In the genomic region with DNA sequence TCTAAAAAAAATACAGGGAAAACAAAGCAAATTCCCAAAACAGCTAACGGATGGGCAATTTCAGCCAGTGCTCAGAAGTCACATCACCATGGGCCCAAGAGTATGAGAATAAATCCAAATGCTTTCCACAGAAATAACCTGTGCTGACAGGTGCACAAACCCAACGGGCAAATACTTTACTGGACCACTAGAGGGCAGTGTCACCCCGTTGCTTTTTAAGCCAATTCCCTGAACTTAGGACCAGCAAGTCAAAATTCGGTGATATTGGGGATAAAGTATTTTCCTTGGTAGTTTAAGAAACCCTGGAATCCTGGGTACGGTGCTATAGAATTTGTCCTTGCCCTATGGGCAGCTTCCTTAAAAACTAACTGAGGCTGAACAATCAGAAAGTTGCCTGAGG, we compare ENCODE assay signal across 9 mouse cellular contexts. TPM values are rescaled to one million over a fixed set of nuclear protein-coding genes. Genes with fewer than 3 reads are reported as not detected.
DNase-seq lines count a peak whose midpoint lies in the region; ATAC-seq lines count a peak whose summit lies in the region.
"Had no signal": no experiment of that assay in that cellular context is flagged by ENCODE, and none has a peak within 500 bp of the region (broad histone marks: within the 10 kb centered on the region; RNA-seq: fewer than 3 reads in every experiment).

No protein-coding gene starts in this region.

- peaks cover 16% of the 10 kb centered on the region; the same call in 1 of the 2 replicates for H3K36me3 ChIP-seq in forebrain, embryonic 14.5 days (ENCODE audit: control insufficient read depth, insufficient read depth, low read length)
- H3K36me3 ChIP-seq in forebrain, embryonic 15.5 days, result no peaks in the 10 kb centered on the region
- H3K36me3 ChIP-seq in midbrain, embryonic 13.5 days, result peaks cover 14% of the 10 kb centered on the region

- H3K4me3 ChIP-seq in forebrain, embryonic 14.5 days (ENCODE audit: low read depth, low read length), result no peak overlapping the region
- no peak overlapping the region for H3K4me3 ChIP-seq in forebrain, embryonic 15.5 days
- H3K4me3 ChIP-seq in midbrain, embryonic 13.5 days (replicated peaks), result no peak overlapping the region
- H3K4me3 ChIP-seq: limb, embryonic 12.5 days had no signal

- H3K4me2 ChIP-seq in forebrain, embryonic 14.5 days (ENCODE audit: low read length), result no peak overlapping the region
- no peak overlapping the region for H3K4me2 ChIP-seq in forebrain, embryonic 15.5 days (replicated peaks)
- H3K4me2 ChIP-seq in midbrain, embryonic 13.5 days (replicated peaks), result no peak overlapping the region
- H3K4me2 ChIP-seq: limb, embryonic 12.5 days had no signal

- H3K4me1 ChIP-seq in forebrain, embryonic 14.5 days (ENCODE audit: control insufficient read depth, insufficient read depth, low read length), result no peaks in the 10 kb centered on the region
- H3K4me1 ChIP-seq in forebrain, embryonic 15.5 days, result no peaks in the 10 kb centered on the region
- peaks cover 3% of the 10 kb centered on the region; the same call in 1 of the 2 replicates for H3K4me1 ChIP-seq in midbrain, embryonic 13.5 days (replicated peaks)

- ATAC-seq in forebrain, embryonic 14.5 days, result no peak
- no peak for ATAC-seq in forebrain, embryonic 15.5 days (replicated peaks)
- 0 out of 2 replicates have a peak, but pooled peaks have one; percentile 27 for ATAC-seq in midbrain, embryonic 13.5 days

- 20% methylated on average over 5 of the region's 5 CpGs for WGBS in forebrain, embryonic 14.5 days
- WGBS in forebrain, embryonic 15.5 days, result 16% methylated on average over 5 of the region's 5 CpGs
- WGBS in midbrain, embryonic 13.5 days, result 10% methylated on average over 5 of the region's 5 CpGs

- no peaks in the 10 kb centered on the region for H3K9me3 ChIP-seq in forebrain, embryonic 14.5 days (replicated peaks; ENCODE audit: control insufficient read depth, low read length)
- H3K9me3 ChIP-seq in forebrain, embryonic 15.5 days, result no peaks in the 10 kb centered on the region
- H3K9me3 ChIP-seq in midbrain, embryonic 13.5 days, result no peaks in the 10 kb centered on the region
- H3K9me3 ChIP-seq: limb, embryonic 12.5 days had no signal

- H3K27me3 ChIP-seq in forebrain, embryonic 14.5 days (replicated peaks; ENCODE audit: control insufficient read depth, insufficient read depth, low read length), result no peaks in the 10 kb centered on the region
- no peaks in the 10 kb centered on the region for H3K27me3 ChIP-seq in forebrain, embryonic 15.5 days
- no peaks in the 10 kb centered on the region for H3K27me3 ChIP-seq in midbrain, embryonic 13.5 days
- H3K27me3 ChIP-seq: limb, embryonic 12.5 days had no signal

- DNase-seq in forebrain, embryonic 14.5 days (ENCODE audit: low spot score), result peak; percentile 81
- peak; percentile 79 to 80 for DNase-seq in B cell, adult 2 months
- DNase-seq in brain, adult 2 months (ENCODE audit: low read depth, low spot score), result peak; percentile 88
- DNase-seq in fibroblast of lung, adult 2 months (ENCODE audit: low read depth), result peak; percentile 43
- DNase-seq in layer of hippocampus, adult 9-10 months (ENCODE audit: low spot score), result peak; percentile 31
- DNase-seq in spleen, postnatal 4 days (ENCODE audit: low spot score in 2 of 2), result peak; percentile 40 to 82

- no peak overlapping the region for H3K9ac ChIP-seq in forebrain, embryonic 14.5 days (ENCODE audit: low read length)
- H3K9ac ChIP-seq in forebrain, embryonic 15.5 days (replicated peaks), result no peak overlapping the region
- H3K9ac ChIP-seq in midbrain, embryonic 13.5 days (replicated peaks), result no peak overlapping the region
- H3K9ac ChIP-seq: limb, embryonic 12.5 days had no signal

- H3K27ac ChIP-seq in forebrain, embryonic 14.5 days (ENCODE audit: low read depth, low read length), result 0 out of 2 replicates have a peak overlapping the region, but pooled peaks have one; percentile 17
- H3K27ac ChIP-seq in forebrain, embryonic 15.5 days (replicated peaks), result no peak overlapping the region
- H3K27ac ChIP-seq in midbrain, embryonic 13.5 days, result no peak overlapping the region
- H3K27ac ChIP-seq: limb, embryonic 12.5 days had no signal

RNA-seq across cellular contexts. Expression of gene Kremen1, which starts 29.3 kb away (rescaled TPM):
- 2.6 and 3.3 TPM in 2 replicates for polyA plus RNA-seq in forebrain, embryonic 14.5 days (2014; fragmentation: Nextera tagmentation; extraction: Ambion mirVana)
- polyA plus RNA-seq in forebrain, embryonic 15.5 days (2015; fragmentation: Nextera tagmentation; extraction: Ambion mirVana), result 5.4 and 6.5 TPM in 2 replicates
- 5.2 and 7.5 TPM in 2 replicates for polyA plus RNA-seq in midbrain, embryonic 13.5 days (2015; fragmentation: Nextera tagmentation; extraction: Ambion mirVana)

Comparison
In these comparisons a context has a peak if more than half of its experiments do, and no peak if none do; other contexts are left out.
1. DNase-seq: peak in every context shown above with its lines; median percentile 88 in brain, adult 2 months; 81 in forebrain, embryonic 14.5 days; 80 in B cell, adult 2 months; 61 in spleen, postnatal 4 days; 43 in fibroblast of lung, adult 2 months; 31 in layer of hippocampus, adult 9-10 months.